Mouse (Mus musculus): ENCODE measurements around the gene Chrna5.

- TF ChIP-seq POLR2A (IDR thresholded peaks at IDR 0.05; ENCODE audit: extremely low read depth, insufficient read depth, low read length) (no peak), CTCF (IDR thresholded peaks at IDR 0.05; ENCODE audit: extremely low read depth, insufficient read depth, low read length) (no peak)
Measured at GRCm38 (mm10) chr9:54932379-54932778, 48.3 kb upstream of the Chrna5 start.

Measured in cortical plate, adult 2 months (tissue).